Comparison of ENCODE assay signal across 10 mouse cellular contexts in genomic region chr6:37645551-37645950, GRCm38 (mm10).
DNase-seq lines count a peak whose midpoint lies in the region; ATAC-seq lines count a peak whose summit lies in the region.
"Had no signal": no experiment of that assay in that cellular context is flagged by ENCODE, and none has a peak within 500 bp of the region (broad histone marks: within the 10 kb centered on the region; RNA-seq: fewer than 3 reads in every experiment).

No protein-coding gene starts in this region.

- ATAC-seq in intestine, embryonic 16.5 days = no peak
- no peak for ATAC-seq in midbrain, embryonic 16.5 days
- no peak for ATAC-seq in heart, embryonic 11.5 days (replicated peaks; ENCODE audit: insufficient number of reproducible peaks, low FRiP score, low TSS enrichment)
- ATAC-seq: forebrain, embryonic 16.5 days had no signal

- H3K27me3 ChIP-seq in intestine, embryonic 16.5 days (replicated peaks; ENCODE audit: control insufficient read depth, insufficient read depth, low read length) = no peaks in the 10 kb centered on the region
- no peaks in the 10 kb centered on the region for H3K27me3 ChIP-seq in midbrain, embryonic 16.5 days (ENCODE audit: control insufficient read depth, insufficient read depth, low read depth, low read length)
- H3K27me3 ChIP-seq in forebrain, embryonic 10.5 days (ENCODE audit: poor library complexity, severe bottlenecking) = no peaks in the 10 kb centered on the region
- no peaks in the 10 kb centered on the region for H3K27me3 ChIP-seq in heart, embryonic 11.5 days (ENCODE audit: control insufficient read depth, insufficient read depth, low read length)

- 26% methylated on average over 14 of the region's 14 CpGs for WGBS in intestine, embryonic 16.5 days
- WGBS in midbrain, embryonic 16.5 days = 64% methylated on average over 14 of the region's 14 CpGs
- 93% methylated on average over 14 of the region's 14 CpGs for WGBS in forebrain, embryonic 10.5 days
- 70% methylated on average over 14 of the region's 14 CpGs for WGBS in heart, embryonic 11.5 days (ENCODE audit: insufficient replicate concordance)

- DNase-seq in adrenal gland, postnatal 25 days = peak; percentile 33
- DNase-seq in embryo, embryonic 11 days = peak; percentile 72
- no peak for DNase-seq in forebrain, embryonic 10.5 days (ENCODE audit: extremely low spot score, low spot score)
- DNase-seq in cerebellum, adult 11-12 months = no peak

- H3K9ac ChIP-seq in intestine, embryonic 16.5 days (ENCODE audit: low read depth, low read length) = no peak overlapping the region
- no peak overlapping the region for H3K9ac ChIP-seq in midbrain, embryonic 16.5 days (ENCODE audit: low read depth, low read length)
- H3K9ac ChIP-seq in heart, embryonic 11.5 days (ENCODE audit: low read depth, low read length) = no peak overlapping the region
- H3K9ac ChIP-seq: liver, embryonic 14.5 days had no signal

- peak overlapping the region; percentile 36 for H3K4me2 ChIP-seq in intestine, embryonic 16.5 days (ENCODE audit: low read depth, low read length)
- no peak overlapping the region for H3K4me2 ChIP-seq in midbrain, embryonic 16.5 days (ENCODE audit: low read length)
- H3K4me2 ChIP-seq in heart, embryonic 11.5 days = no peak overlapping the region

- no peaks in the 10 kb centered on the region for H3K36me3 ChIP-seq in intestine, embryonic 16.5 days (ENCODE audit: control insufficient read depth, insufficient read depth, low read length)
- H3K36me3 ChIP-seq in midbrain, embryonic 16.5 days (ENCODE audit: control insufficient read depth, insufficient read depth, low read length) = no peaks in the 10 kb centered on the region
- H3K36me3 ChIP-seq in forebrain, embryonic 10.5 days (replicated peaks) = no peaks in the 10 kb centered on the region
- no peaks in the 10 kb centered on the region for H3K36me3 ChIP-seq in heart, embryonic 11.5 days (ENCODE audit: control insufficient read depth, insufficient read depth, low read length)
- H3K36me3 ChIP-seq: heart, embryonic 10.5 days had no signal

- peak overlapping the region; percentile 3 for H3K4me3 ChIP-seq in intestine, embryonic 16.5 days (ENCODE audit: low read length)
- no peak overlapping the region for H3K4me3 ChIP-seq in midbrain, embryonic 16.5 days (ENCODE audit: low read depth, low read length)
- no peak overlapping the region for H3K4me3 ChIP-seq in forebrain, embryonic 10.5 days
- no peak overlapping the region for H3K4me3 ChIP-seq in heart, embryonic 11.5 days (ENCODE audit: low read depth, low read length)
- H3K4me3 ChIP-seq: heart, embryonic 10.5 days had no signal

- no peaks in the 10 kb centered on the region for H3K9me3 ChIP-seq in intestine, embryonic 16.5 days (ENCODE audit: control insufficient read depth, low read length)
- H3K9me3 ChIP-seq in midbrain, embryonic 16.5 days (replicated peaks; ENCODE audit: control insufficient read depth, low read length, poor library complexity, severe bottlenecking) = no peaks in the 10 kb centered on the region
- no peaks in the 10 kb centered on the region for H3K9me3 ChIP-seq in forebrain, embryonic 10.5 days
- no peaks in the 10 kb centered on the region for H3K9me3 ChIP-seq in heart, embryonic 11.5 days (replicated peaks; ENCODE audit: control insufficient read depth, low read length)
- H3K9me3 ChIP-seq: heart, embryonic 10.5 days had no signal

- H3K4me1 ChIP-seq in intestine, embryonic 16.5 days (ENCODE audit: control insufficient read depth, insufficient read depth, low read length) = 0 out of 2 replicates have a peak, but pooled peaks cover 2% of the 10 kb centered on the region
- peaks cover 24% of the 10 kb centered on the region for H3K4me1 ChIP-seq in midbrain, embryonic 16.5 days (ENCODE audit: control insufficient read depth, insufficient read depth, low read length)
- peaks cover 14% of the 10 kb centered on the region for H3K4me1 ChIP-seq in forebrain, embryonic 10.5 days
- no peaks in the 10 kb centered on the region for H3K4me1 ChIP-seq in heart, embryonic 11.5 days (ENCODE audit: control insufficient read depth, insufficient read depth, low read length)

- H3K27ac ChIP-seq in intestine, embryonic 16.5 days (ENCODE audit: low read length) = no peak overlapping the region
- peak overlapping the region; percentile 50 for H3K27ac ChIP-seq in midbrain, embryonic 16.5 days (ENCODE audit: low read length)
- H3K27ac ChIP-seq in forebrain, embryonic 10.5 days = no peak overlapping the region
- H3K27ac ChIP-seq in heart, embryonic 11.5 days (ENCODE audit: low read depth, low read length) = no peak overlapping the region
- H3K27ac ChIP-seq: heart, embryonic 10.5 days; liver, embryonic 14.5 days had no signal

Comparison
In these comparisons a context has a peak if more than half of its experiments do, and no peak if none do; other contexts are left out.
1. DNase-seq: peak in adrenal gland, postnatal 25 days (single experiment) and embryo, embryonic 11 days (single experiment); none in forebrain, embryonic 10.5 days (single experiment) and cerebellum, adult 11-12 months (single experiment).